Comparison of ENCODE assay signal across 28 mouse cellular contexts in the genomic region with DNA sequence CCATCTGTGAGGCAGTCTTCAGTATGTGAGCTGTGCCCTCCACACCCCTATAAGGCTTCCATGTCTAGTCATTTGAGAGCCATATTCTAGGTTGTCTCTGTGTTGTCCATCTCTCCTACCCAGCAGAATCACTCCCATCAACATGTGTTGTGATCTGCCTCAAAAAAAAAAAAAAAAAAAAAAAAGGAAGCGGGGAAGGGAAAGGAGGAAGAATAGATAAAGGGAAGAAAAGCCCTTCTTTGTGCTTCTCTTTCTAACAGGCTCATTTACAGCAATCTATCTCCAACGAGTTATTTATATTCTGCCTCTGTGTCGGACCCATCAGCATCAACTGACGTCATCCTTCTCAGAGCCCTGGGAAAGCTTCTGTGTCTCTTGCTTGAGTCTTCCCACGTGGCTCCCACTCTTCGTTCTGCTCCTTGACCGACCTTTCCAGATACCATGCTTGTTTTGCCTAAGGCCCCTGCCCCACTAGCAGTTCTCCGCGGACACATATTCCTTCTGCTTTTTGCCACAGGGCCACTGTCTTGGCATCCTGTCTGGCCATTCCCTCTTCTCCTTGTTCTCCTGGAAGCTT.
DNase-seq lines count a peak whose midpoint lies in the region; ATAC-seq lines count a peak whose summit lies in the region.
"Had no signal": no experiment of that assay in that cellular context is flagged by ENCODE, and none has a peak within 500 bp of the region (broad histone marks: within the 10 kb centered on the region; RNA-seq: fewer than 3 reads in every experiment).

No protein-coding gene starts in this region.

- H3K27ac ChIP-seq in hindbrain, embryonic 16.5 days (ENCODE audit: low read depth, low read length), result no peak overlapping the region
- H3K27ac ChIP-seq: forebrain, embryonic 10.5 days; forebrain, embryonic 13.5 days; heart, embryonic 15.5 days; hindbrain, embryonic 10.5 days; hindbrain, embryonic 13.5 days; hindbrain, postnatal 0 days had no signal

- no peaks in the 10 kb centered on the region for H3K36me3 ChIP-seq in hindbrain, embryonic 16.5 days (ENCODE audit: control insufficient read depth, insufficient read depth, low read length)
- H3K36me3 ChIP-seq: forebrain, embryonic 10.5 days; G1E; heart, embryonic 12.5 days; heart, embryonic 15.5 days; hindbrain, embryonic 10.5 days; hindbrain, embryonic 13.5 days had no signal

- H3K4me1 ChIP-seq in hindbrain, embryonic 16.5 days (ENCODE audit: control insufficient read depth, insufficient read depth, low read depth, low read length), result no peaks in the 10 kb centered on the region
- H3K4me1 ChIP-seq: forebrain, embryonic 10.5 days; forebrain, embryonic 13.5 days; hindbrain, embryonic 10.5 days; hindbrain, embryonic 13.5 days had no signal

- ATAC-seq in frontal cortex, adult (ENCODE audit: low TSS enrichment), result peak; percentile 41
- ATAC-seq in granulocyte monocyte progenitor cell, adult 5-6 weeks (replicated peaks; ENCODE audit: poor library complexity, severe bottlenecking), result peak; percentile 17
- no peak for ATAC-seq in hindbrain, embryonic 16.5 days
- no peak for ATAC-seq in CD4-positive, CD25-positive, alpha-beta regulatory T cell, adult 4 months
- ATAC-seq: forebrain, embryonic 13.5 days; forebrain, embryonic 16.5 days; hindbrain, postnatal 0 days; inflammation-experienced regulatory T-cells, adult 6 months; intestine, embryonic 16.5 days had no signal

- H3K9ac ChIP-seq in hindbrain, embryonic 16.5 days (ENCODE audit: low read depth, low read length), result no peak overlapping the region
- H3K9ac ChIP-seq: forebrain, embryonic 13.5 days; heart, embryonic 12.5 days; heart, embryonic 15.5 days; hindbrain, embryonic 13.5 days had no signal

- no peaks in the 10 kb centered on the region for H3K9me3 ChIP-seq in hindbrain, embryonic 16.5 days (ENCODE audit: control insufficient read depth, low read length)
- H3K9me3 ChIP-seq: forebrain, embryonic 10.5 days; forebrain, embryonic 13.5 days; heart, embryonic 12.5 days; heart, embryonic 15.5 days; hindbrain, embryonic 10.5 days; hindbrain, embryonic 13.5 days had no signal

- DNase-seq in frontal cortex, postnatal 14 days (ENCODE audit: low spot score in 2 of 2), result no peak
- peak; percentile 45 for DNase-seq in right cerebral cortex, adult 18-20 months
- DNase-seq in right cerebral cortex, postnatal 25 days, result no peak
- DNase-seq: adrenal gland, postnatal 10 days; adrenal gland, postnatal 36 days; cerebellum, adult 11 months; cerebellum, adult 2 months; cerebellum, adult 9-11 months; cerebellum, postnatal 36 days; gastrocnemius, postnatal 25 days; heart, postnatal 10 days; heart, postnatal 36 days had no signal

- H3K4me3 ChIP-seq in hindbrain, embryonic 16.5 days (ENCODE audit: low read length), result no peak overlapping the region
- H3K4me3 ChIP-seq: forebrain, embryonic 10.5 days; forebrain, embryonic 13.5 days; heart, embryonic 12.5 days; heart, embryonic 15.5 days; hindbrain, embryonic 10.5 days; hindbrain, embryonic 13.5 days had no signal

- WGBS in hindbrain, embryonic 16.5 days, result 82% methylated on average over 9 of the region's 9 CpGs

- H3K27me3 ChIP-seq in hindbrain, embryonic 16.5 days (replicated peaks; ENCODE audit: control insufficient read depth, insufficient read depth, low read length), result no peaks in the 10 kb centered on the region
- H3K27me3 ChIP-seq: CH12.LX; forebrain, embryonic 13.5 days; heart, embryonic 12.5 days; heart, embryonic 15.5 days; hindbrain, embryonic 13.5 days had no signal

- no peak overlapping the region for H3K4me2 ChIP-seq in hindbrain, embryonic 16.5 days (ENCODE audit: low read length)
- H3K4me2 ChIP-seq: forebrain, embryonic 13.5 days; heart, embryonic 12.5 days; heart, embryonic 15.5 days; hindbrain, embryonic 13.5 days had no signal

Comparison
In these comparisons a context has a peak if more than half of its experiments do, and no peak if none do; other contexts are left out.
1. ATAC-seq: peak in frontal cortex, adult (single experiment) and granulocyte monocyte progenitor cell, adult 5-6 weeks (single experiment); none in hindbrain, embryonic 16.5 days (single experiment) and CD4-positive, CD25-positive, alpha-beta regulatory T cell, adult 4 months (single experiment).